Mouse (Mus musculus) myocyte (in vitro differentiated cells): ENCODE measurements around the gene Colec11. TPM values are rescaled to one million over a fixed set of nuclear protein-coding genes. Genes with fewer than 3 reads are reported as not detected.

ENCODE experiments used
- H3K27me3 ChIP-seq: one replicate; pipeline ENCODE4 v1.6.1; 2011; ENCODE audit not compliant: control insufficient read depth, insufficient read depth, insufficient read length
- H3K36me3 ChIP-seq: one replicate; pipeline ENCODE4 v1.6.1; 2011; ENCODE audit not compliant: control insufficient read depth, insufficient read depth
- H3K4me2 ChIP-seq: one replicate; pipeline ENCODE4 v1.6.1; 2011; ENCODE audit warnings: low read depth, control low read depth
- H3K4me3 ChIP-seq: one replicate; pipeline ENCODE4 v1.5.1; 2011; ENCODE audit warnings: mild to moderate bottlenecking, control low read depth, moderate library complexity
- H3K79me2 ChIP-seq: one replicate; pipeline ENCODE4 v1.6.1; 2011; ENCODE audit not compliant: control insufficient read depth, insufficient read depth
- H3ac ChIP-seq: one replicate; pipeline ENCODE4 v1.6.1; 2011; ENCODE audit not compliant: control insufficient read depth, insufficient read length
- CEBPB ChIP-seq: IDR thresholded peaks from 2 replicates; pipeline ENCODE4 v1.6.1; 2011; ENCODE audit warnings: mild to moderate bottlenecking, moderate library complexity; ENCODE audit not compliant: poor library complexity, insufficient read depth, severe bottlenecking
- E2F4 ChIP-seq: IDR thresholded peaks from one replicate; pipeline ENCODE4 v1.6.1; 2011; ENCODE audit warnings: mild to moderate bottlenecking, control low read depth, moderate library complexity; ENCODE audit not compliant: insufficient read depth
- MAX ChIP-seq: IDR thresholded peaks from one replicate; pipeline ENCODE4 v1.6.1; 2011; ENCODE audit warnings: low read depth, mild to moderate bottlenecking, control low read depth
- MYOD1 ChIP-seq, 3 experiments: IDR thresholded peaks; one replicate each; pipeline ENCODE4 v1.6.1; 2011; ENCODE audit warnings: control low read depth in 2 of 3, low read depth in 2 of 3, mild to moderate bottlenecking in 2 of 3, moderate library complexity in 1 of 3; ENCODE audit not compliant: insufficient read length in 2 of 3, control insufficient read depth in 1 of 3
- MYOG ChIP-seq, 3 experiments: IDR thresholded peaks; one replicate each; pipeline ENCODE4 v1.6.1; 2011; ENCODE audit warnings: control low read depth in 2 of 3, low read depth in 2 of 3, mild to moderate bottlenecking in 2 of 3; ENCODE audit not compliant: insufficient read length in 2 of 3, control insufficient read depth in 1 of 3, insufficient read depth in 1 of 3
- POLR2A ChIP-seq: IDR thresholded peaks from one replicate; pipeline ENCODE4 v1.6.1; 2011; ENCODE audit warnings: low read depth, mild to moderate bottlenecking, control low read depth, moderate library complexity; ENCODE audit not compliant: insufficient read length
- POLR2AphosphoS2 ChIP-seq: IDR thresholded peaks from one replicate; pipeline ENCODE4 v1.6.1; 2011; ENCODE audit warnings: low read depth, control low read depth; ENCODE audit not compliant: insufficient read length
- REST ChIP-seq: IDR thresholded peaks from one replicate; pipeline ENCODE4 v1.6.1; 2011; ENCODE audit warnings: mild to moderate bottlenecking, control low read depth, moderate library complexity; ENCODE audit not compliant: insufficient read depth, insufficient read length
- SRF ChIP-seq: IDR thresholded peaks from one replicate; pipeline ENCODE4 v1.6.1; 2011; ENCODE audit warnings: low read depth; ENCODE audit not compliant: control insufficient read depth, insufficient read length
- TCF12 ChIP-seq: IDR thresholded peaks from one replicate; pipeline ENCODE4 v1.6.1; 2011; ENCODE audit warnings: mild to moderate bottlenecking, control low read depth; ENCODE audit not compliant: poor library complexity, insufficient read depth, severe bottlenecking
- TCF3 ChIP-seq: IDR thresholded peaks from one replicate; pipeline ENCODE4 v1.6.1; 2011; ENCODE audit warnings: low read depth, control low read depth; ENCODE audit not compliant: insufficient read length
- USF1 ChIP-seq: IDR thresholded peaks from one replicate; pipeline ENCODE4 v1.6.1; 2011; ENCODE audit warnings: low read depth, mild to moderate bottlenecking, control low read depth, moderate library complexity
- polyA plus RNA-seq: library from polyadenylated mRNA; unstranded; fragments of >200 nt; fragmentation: generic; extraction: Trizol; gene quantifications from one replicate; pipeline ENCODE4 v1.2.1, GENCODE M21; 2012; ENCODE audit warnings: missing spikeins

Gene Colec11
- polyA plus RNA-seq, 1 experiment = 0.06 TPM

GRCm38 (mm10) chr12:28627092-28627491 lies 3.9 kb upstream of the Colec11 start:
- H3K4me3 ChIP-seq = no peak overlapping the region
- peaks cover 33% of the 10 kb centered on the region for H3K36me3 ChIP-seq
- H3K79me2 ChIP-seq = peaks cover 2% of the 10 kb centered on the region
- TF ChIP-seq MYOG (IDR thresholded peaks at IDR 0.05; ENCODE audit: control insufficient read depth in 1 of 3, insufficient read depth in 1 of 3, insufficient read length in 2 of 3, low read depth in 2 of 3) (no peak), POLR2AphosphoS2 (peak; percentile 57), POLR2A (no peak), TCF12 (no peak), TCF3 (no peak)
- H3K4me2 ChIP-seq = no peak overlapping the region
- no peaks in the 10 kb centered on the region for H3K27me3 ChIP-seq
- H3ac ChIP-seq = no peak overlapping the region

GRCm38 (mm10) chr12:28625407-28625806 lies 2.2 kb upstream of the Colec11 start:
- TF ChIP-seq TCF3 = no peak
- Histone ChIP-seq H3K27me3 (peaks cover 5% of the 10 kb centered on the region), H3K79me2 (no peaks in the 10 kb centered on the region), H3ac (no peak overlapping the region), H3K4me3 (no peak overlapping the region), H3K36me3 (peaks cover 17% of the 10 kb centered on the region), H3K4me2 (no peak overlapping the region)

GRCm38 (mm10) chr12:28624251-28624650 lies 1.1 kb upstream of the Colec11 start:
- no peak for TF ChIP-seq TCF3
- TF ChIP-seq POLR2A = no peak
- TF ChIP-seq MAX = no peak
- TF ChIP-seq CEBPB = no peak
- TF ChIP-seq E2F4 = no peak
- TF ChIP-seq MYOD1 (IDR thresholded peaks at IDR 0.05; ENCODE audit: control insufficient read depth in 1 of 3, insufficient read length in 2 of 3, low read depth in 2 of 3) = no peak
- TF ChIP-seq TCF12 = no peak
- no peak for TF ChIP-seq MYOG (IDR thresholded peaks at IDR 0.05; ENCODE audit: control insufficient read depth in 1 of 3, insufficient read depth in 1 of 3, insufficient read length in 2 of 3, low read depth in 2 of 3)
- no peak for TF ChIP-seq SRF
- no peak for TF ChIP-seq REST
- no peak for TF ChIP-seq USF1
- Histone ChIP-seq H3ac (no peak overlapping the region), H3K4me2 (no peak overlapping the region), H3K79me2 (no peaks in the 10 kb centered on the region), H3K36me3 (peaks cover 9% of the 10 kb centered on the region), H3K4me3 (no peak overlapping the region), H3K27me3 (peaks cover 5% of the 10 kb centered on the region)

GRCm38 (mm10) chr12:28622641-28623040 lies 536 bp downstream of the Colec11 start:
- Histone ChIP-seq H3K79me2 (no peaks in the 10 kb centered on the region), H3K4me2 (no peak overlapping the region), H3K4me3 (no peak overlapping the region), H3ac (no peak overlapping the region), H3K36me3 (no peaks in the 10 kb centered on the region), H3K27me3 (peaks cover 5% of the 10 kb centered on the region)
- TF ChIP-seq MAX (no peak), TCF3 (no peak), MYOG (IDR thresholded peaks at IDR 0.05; ENCODE audit: control insufficient read depth in 1 of 3, insufficient read depth in 1 of 3, insufficient read length in 2 of 3, low read depth in 2 of 3) (no peak), TCF12 (no peak)

GRCm38 (mm10) chr12:28622167-28622532 lies 1.0 kb downstream of the Colec11 start:
- H3K36me3 ChIP-seq = no peaks in the 10 kb centered on the region
- H3K27me3 ChIP-seq = peaks cover 5% of the 10 kb centered on the region
- no peaks in the 10 kb centered on the region for H3K79me2 ChIP-seq
- no peak overlapping the region for H3K4me2 ChIP-seq
- TF ChIP-seq SRF = no peak
- TF ChIP-seq MAX = no peak
- TF ChIP-seq TCF12 = no peak
- TF ChIP-seq USF1 = no peak
- TF ChIP-seq MYOG (IDR thresholded peaks at IDR 0.05; ENCODE audit: control insufficient read depth in 1 of 3, insufficient read depth in 1 of 3, insufficient read length in 2 of 3, low read depth in 2 of 3) = no peak
- TF ChIP-seq TCF3 = no peak
- TF ChIP-seq POLR2AphosphoS2 = no peak
- TF ChIP-seq REST = no peak
- TF ChIP-seq POLR2A = no peak
- TF ChIP-seq CEBPB = no peak
- TF ChIP-seq MYOD1 (IDR thresholded peaks at IDR 0.05; ENCODE audit: control insufficient read depth in 1 of 3, insufficient read length in 2 of 3, low read depth in 2 of 3) = no peak
- TF ChIP-seq E2F4 = no peak
- no peak overlapping the region for H3ac ChIP-seq
- H3K4me3 ChIP-seq = no peak overlapping the region
